Comparison of ENCODE assay signal across 8 mouse cellular contexts in the genomic region with DNA sequence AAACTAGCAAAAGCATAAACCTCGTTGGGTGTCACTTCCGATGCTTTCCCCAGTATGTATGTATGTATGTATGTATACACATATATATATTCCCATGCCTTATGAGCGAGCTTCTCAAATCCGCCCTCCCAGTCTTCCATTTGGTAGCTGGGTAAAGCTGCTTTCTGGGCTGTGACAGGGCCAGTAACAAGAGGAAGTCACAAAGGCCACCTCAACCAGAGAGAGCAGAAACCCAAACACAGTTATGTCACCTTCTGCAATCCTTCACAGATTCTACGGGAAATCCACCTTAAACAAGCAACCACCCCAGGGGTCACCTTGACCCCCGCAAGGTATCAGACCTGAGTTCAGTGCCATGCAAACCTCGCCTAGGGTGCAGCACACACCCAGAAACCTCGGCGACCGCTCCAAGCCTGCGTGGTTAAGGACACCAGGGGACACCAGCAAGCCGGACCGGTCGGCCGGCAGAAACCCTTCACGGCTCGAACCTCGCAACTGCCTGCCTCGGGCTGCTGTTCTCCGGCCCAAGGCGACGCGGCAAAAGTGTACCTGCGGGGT. TPM values are rescaled to one million over a fixed set of nuclear protein-coding genes. Genes with fewer than 3 reads are reported as not detected.
DNase-seq lines count a peak whose midpoint lies in the region; ATAC-seq and TF ChIP-seq lines count a peak whose summit lies in the region.

No protein-coding gene starts in this region.

- ATAC-seq in common myeloid progenitor, adult 5-6 weeks (replicated peaks; ENCODE audit: low read depth, poor library complexity, severe bottlenecking): peak; percentile 42
- peak; percentile 68 for ATAC-seq in hindbrain, embryonic 16.5 days
- ATAC-seq in midbrain, embryonic 14.5 days (ENCODE audit: low FRiP score, low TSS enrichment): peak; percentile 55

- under 1% methylated on average over 24 of the region's 24 CpGs for WGBS in liver, adult 2 months
- WGBS in hindbrain, embryonic 16.5 days: under 1% methylated on average over 24 of the region's 24 CpGs
- WGBS in midbrain, embryonic 14.5 days: 2% methylated on average over 24 of the region's 24 CpGs

- H3K4me2 ChIP-seq in hindbrain, embryonic 16.5 days (ENCODE audit: low read length): peak overlapping the region; percentile 82
- H3K4me2 ChIP-seq in midbrain, embryonic 14.5 days (ENCODE audit: low read length): peak overlapping the region; percentile 94

- no peaks in the 10 kb centered on the region for H3K36me3 ChIP-seq in liver, adult 2 months (ENCODE audit: control insufficient read depth, insufficient read depth, low read length)
- no peaks in the 10 kb centered on the region for H3K36me3 ChIP-seq in hindbrain, embryonic 16.5 days (ENCODE audit: control insufficient read depth, insufficient read depth, low read length)
- H3K36me3 ChIP-seq in midbrain, embryonic 14.5 days (ENCODE audit: control insufficient read depth, insufficient read depth, low read length): no peaks in the 10 kb centered on the region

- no peaks in the 10 kb centered on the region for H3K9me3 ChIP-seq in hindbrain, embryonic 16.5 days (ENCODE audit: control insufficient read depth, low read length)
- no peaks in the 10 kb centered on the region for H3K9me3 ChIP-seq in midbrain, embryonic 14.5 days (ENCODE audit: control insufficient read depth, low read length)

- H3K9ac ChIP-seq in liver, adult 2 months (ENCODE audit: low read depth, low read length): peak overlapping the region; percentile 89
- peak overlapping the region; percentile 78 for H3K9ac ChIP-seq in hindbrain, embryonic 16.5 days (ENCODE audit: low read depth, low read length)
- peak overlapping the region; percentile 77 for H3K9ac ChIP-seq in midbrain, embryonic 14.5 days (replicated peaks; ENCODE audit: low read length)

- TF ChIP-seq CTCF in liver, adult 2 months (IDR thresholded peaks at IDR 0.05; ENCODE audit: low read depth, low read length): no peak

- no peaks in the 10 kb centered on the region for H3K27me3 ChIP-seq in liver, adult 2 months (ENCODE audit: control insufficient read depth, insufficient read depth, low read length)
- H3K27me3 ChIP-seq in hindbrain, embryonic 16.5 days (replicated peaks; ENCODE audit: control insufficient read depth, insufficient read depth, low read length): no peaks in the 10 kb centered on the region
- no peaks in the 10 kb centered on the region for H3K27me3 ChIP-seq in midbrain, embryonic 14.5 days (ENCODE audit: control insufficient read depth, insufficient read depth, low read length)

- peaks cover 9% of the 10 kb centered on the region for H3K4me1 ChIP-seq in liver, adult 2 months (ENCODE audit: control insufficient read depth, insufficient read depth, low read length)
- H3K4me1 ChIP-seq in hindbrain, embryonic 16.5 days (ENCODE audit: control insufficient read depth, insufficient read depth, low read depth, low read length): peaks cover 15% of the 10 kb centered on the region
- peaks cover 13% of the 10 kb centered on the region for H3K4me1 ChIP-seq in midbrain, embryonic 14.5 days (ENCODE audit: control insufficient read depth, insufficient read depth, low read length)

- H3K4me3 ChIP-seq in liver, adult 2 months (ENCODE audit: insufficient read depth, low read depth, low read length): peak overlapping the region; percentile 62
- peak overlapping the region; percentile 80 for H3K4me3 ChIP-seq in hindbrain, embryonic 16.5 days (ENCODE audit: low read length)
- H3K4me3 ChIP-seq in midbrain, embryonic 14.5 days (replicated peaks; ENCODE audit: low read depth, low read length): peak overlapping the region; percentile 62

- peaks cover 33% of the 10 kb centered on the region for H3K79me2 ChIP-seq in liver, adult 2 months (ENCODE audit: control insufficient read depth, insufficient read depth, low read length)

- peak overlapping the region; percentile 90 for H3K27ac ChIP-seq in liver, adult 2 months (replicated peaks; ENCODE audit: insufficient read depth, low read depth, low read length)
- H3K27ac ChIP-seq in hindbrain, embryonic 16.5 days (ENCODE audit: low read depth, low read length): peak overlapping the region; percentile 87
- H3K27ac ChIP-seq in midbrain, embryonic 14.5 days (replicated peaks; ENCODE audit: low read depth, low read length): peak overlapping the region; percentile 80

- TF ChIP-seq POLR2A in liver, adult 2 months (IDR thresholded peaks at IDR 0.05; ENCODE audit: extremely low read depth, insufficient read depth, low read length): no peak

- DNase-seq in liver, adult 2 months (ENCODE audit: extremely low read depth, low read depth, low spot score): no peak
- no peak for DNase-seq in liver
- DNase-seq in midbrain, embryonic 14.5 days: no peak
- no peak for DNase-seq in left cerebral cortex, adult 8-10 months (ENCODE audit: low spot score in 2 of 2)
- DNase-seq in thymus, postnatal 4 days: no peak
- DNase-seq in urinary bladder, postnatal 14 days (ENCODE audit: low spot score): no peak

RNA-seq across cellular contexts. Expression of a gene that starts 3.4 kb away (rescaled TPM):
- total RNA-seq in liver, adult 2 months (2014; rRNA removed): 184 and 203 TPM in 2 replicates
- polyA plus RNA-seq in liver, adult 2 months (2012; rRNA removed): 88.8 and 114 TPM in 2 replicates
- 201 and 267 TPM in 2 replicates for total RNA-seq in common myeloid progenitor, adult 5-6 weeks (2017)
- polyA plus RNA-seq in hindbrain, embryonic 16.5 days (2015; fragmentation: Nextera tagmentation; extraction: Ambion mirVana): 197 and 227 TPM in 2 replicates
- 196 and 203 TPM in 2 replicates for polyA plus RNA-seq in midbrain, embryonic 14.5 days (2014; fragmentation: Nextera tagmentation; extraction: Ambion mirVana)
- total RNA-seq in left cerebral cortex, adult 8-10 months (2022): 100 to 1,000 TPM; 186 to 197 (median 193) TPM
